Mouse (Mus musculus) stomach, embryonic 16.5 days (tissue): ENCODE results near the gene Cdr2. TPM values are rescaled to one million over a fixed set of nuclear protein-coding genes. Genes with fewer than 3 reads are reported as not detected.

ENCODE experiments used
- polyA plus RNA-seq: library from polyadenylated mRNA; unstranded; fragments of >200 nt; fragmentation: Nextera tagmentation; extraction: Ambion mirVana; gene quantifications from 2 replicates; pipeline ENCODE4 v1.2.1, GENCODE M21; 2015

The Cdr2 gene
- polyA plus RNA-seq, 1 experiment from 2014 or later = 11.1 TPM

Other genes starting within 250 kb of the Cdr2 start
- gene Vwa3a, start 243.0 kb downstream of the Cdr2 start, polyA plus RNA-seq = 0.32 and 0.43 TPM in 2 replicates
- gene Gm5737, start 169.9 kb downstream of the Cdr2 start, polyA plus RNA-seq = not detected in 2 replicates
- gene Eef2k, start 139.5 kb downstream of the Cdr2 start, polyA plus RNA-seq = 76.0 and 80.6 TPM in 2 replicates
- gene Polr3e, start 64.6 kb downstream of the Cdr2 start, polyA plus RNA-seq = 33.8 and 34.0 TPM in 2 replicates
- 0.34 and 0.45 TPM in 2 replicates for gene Mfsd13b, start 197 bp upstream of the Cdr2 start, polyA plus RNA-seq
- 94.5 and 111 TPM in 2 replicates for gene Mettl9, start 52.1 kb upstream of the Cdr2 start, polyA plus RNA-seq
- 4.7 and 6.1 TPM in 2 replicates for gene Igsf6, start 92.3 kb upstream of the Cdr2 start, polyA plus RNA-seq
- 0.36 and 0.37 TPM in 2 replicates for gene Otoa, start 99.3 kb upstream of the Cdr2 start, polyA plus RNA-seq